Mouse (Mus musculus): Measurements from ENCODE around the gene Gys1. TPM values are rescaled to one million over a fixed set of nuclear protein-coding genes. Genes with fewer than 3 reads are reported as not detected.

Gys1 gene
- polyA plus RNA-seq, 1 experiment from 2014 or later = 39.6 TPM

DNA sequence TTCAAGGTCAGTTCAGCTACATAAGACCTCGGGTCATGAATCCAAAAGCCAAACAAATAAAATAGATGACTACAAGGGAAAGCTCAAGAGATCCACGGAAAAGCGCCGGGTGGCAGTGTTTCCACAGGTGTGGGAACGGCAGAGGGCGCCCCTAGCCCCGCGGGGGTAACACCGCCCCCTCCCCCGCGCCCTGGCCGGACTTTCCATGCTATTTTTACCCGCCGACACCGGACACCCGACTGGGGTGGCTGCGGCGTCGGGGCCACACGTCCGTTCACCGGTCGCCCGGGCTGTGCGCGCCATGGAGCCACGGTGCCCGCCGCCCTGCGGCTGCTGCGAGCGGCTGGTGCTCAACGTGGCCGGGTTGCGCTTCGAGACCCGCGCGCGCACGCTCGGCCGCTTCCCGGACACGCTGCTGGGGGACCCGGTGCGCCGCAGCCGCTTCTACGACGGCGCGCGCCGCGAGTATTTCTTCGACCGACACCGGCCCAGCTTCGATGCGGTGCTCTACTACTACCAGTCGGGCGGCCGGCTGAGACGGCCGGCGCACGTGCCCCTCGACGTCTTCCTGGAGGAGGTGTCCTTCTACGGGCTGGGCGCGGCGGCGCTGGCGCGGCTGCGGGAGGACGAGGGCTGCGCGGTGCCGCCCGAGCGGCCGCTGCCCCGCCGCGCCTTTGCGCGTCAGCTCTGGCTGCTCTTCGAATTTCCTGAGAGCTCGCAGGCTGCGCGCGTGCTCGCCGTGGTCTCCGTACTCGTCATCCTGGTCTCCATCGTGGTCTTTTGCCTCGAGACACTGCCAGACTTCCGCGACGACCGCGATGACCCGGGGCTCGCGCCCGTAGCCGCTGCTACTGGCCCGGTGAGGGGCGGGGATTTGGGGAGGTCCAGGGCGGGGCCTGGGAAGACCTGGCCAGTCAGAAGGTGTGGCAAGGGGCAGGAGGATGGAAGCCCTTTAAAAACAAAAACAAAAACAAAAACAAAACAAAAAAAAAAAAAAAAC is 28.2 kb upstream of the Gys1 start:
- H3K9me3 ChIP-seq = no peaks in the 10 kb centered on the region
- WGBS = 2% methylated on average over 107 of the region's 114 CpGs
- peak overlapping the region; percentile 65 for H3K9ac ChIP-seq
- H3K36me3 ChIP-seq = no peaks in the 10 kb centered on the region
- H3K4me2 ChIP-seq = peak overlapping the region; percentile 74
- no peak for ATAC-seq (ENCODE audit: insufficient number of reproducible peaks, insufficient read depth, low FRiP score, low TSS enrichment, low read depth)
- peak overlapping the region; percentile 47 for H3K4me3 ChIP-seq
- H3K4me1 ChIP-seq = peaks cover 16% of the 10 kb centered on the region
- peaks cover 67% of the 10 kb centered on the region for H3K27me3 ChIP-seq
- no peak overlapping the region for H3K27ac ChIP-seq

GRCm38 (mm10) chr7:45407836-45408235 is 26.8 kb upstream of the Gys1 start:
- WGBS = 78% methylated on average over 10 of the region's 10 CpGs
- Histone ChIP-seq H3K4me1 (peaks cover 16% of the 10 kb centered on the region), H3K4me3 (0 out of 2 replicates have a peak overlapping the region, but pooled peaks have one; percentile 47), H3K27ac (no peak overlapping the region), H3K4me2 (no peak overlapping the region), H3K9ac (no peak overlapping the region), H3K27me3 (peaks cover 79% of the 10 kb centered on the region), H3K9me3 (no peaks in the 10 kb centered on the region), H3K36me3 (no peaks in the 10 kb centered on the region)
- ATAC-seq (ENCODE audit: insufficient number of reproducible peaks, insufficient read depth, low FRiP score, low TSS enrichment, low read depth) = no peak

DNA sequence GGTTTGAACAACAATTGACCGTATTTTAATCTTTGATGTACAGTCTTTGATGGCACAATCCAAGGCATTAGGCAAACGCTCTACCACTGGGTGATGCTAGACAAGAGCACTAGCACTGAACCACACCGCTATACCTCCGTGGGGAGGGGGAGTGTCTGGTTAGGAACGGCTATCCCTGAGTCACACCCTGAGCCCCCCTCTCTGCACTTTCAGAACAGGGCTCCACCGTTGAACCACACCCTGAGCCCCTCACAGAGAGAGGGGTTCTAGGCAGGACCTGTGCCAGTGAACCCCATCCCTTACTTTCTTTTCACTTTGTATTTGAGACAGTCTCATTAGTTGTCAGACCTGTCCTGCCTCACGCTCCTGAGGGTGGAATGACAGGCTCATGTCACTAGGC is 26.3 kb upstream of the Gys1 start:
- WGBS = 66% methylated on average over 7 of the region's 7 CpGs
- Histone ChIP-seq H3K9me3 (no peaks in the 10 kb centered on the region), H3K4me1 (peaks cover 21% of the 10 kb centered on the region), H3K4me3 (no peak overlapping the region), H3K27ac (no peak overlapping the region), H3K27me3 (peaks cover 84% of the 10 kb centered on the region), H3K36me3 (no peaks in the 10 kb centered on the region), H3K4me2 (no peak overlapping the region), H3K9ac (no peak overlapping the region)
- no peak for ATAC-seq (ENCODE audit: insufficient number of reproducible peaks, insufficient read depth, low FRiP score, low TSS enrichment, low read depth)

GRCm38 (mm10) chr7:45408949-45409348 is 25.7 kb upstream of the Gys1 start:
- H3K36me3 ChIP-seq = no peaks in the 10 kb centered on the region
- no peak overlapping the region for H3K27ac ChIP-seq
- H3K4me3 ChIP-seq = no peak overlapping the region
- H3K9ac ChIP-seq = no peak overlapping the region
- 90% methylated on average over 17 of the region's 17 CpGs for WGBS
- H3K4me1 ChIP-seq = peaks cover 25% of the 10 kb centered on the region
- peaks cover 90% of the 10 kb centered on the region for H3K27me3 ChIP-seq
- no peaks in the 10 kb centered on the region for H3K9me3 ChIP-seq
- ATAC-seq (ENCODE audit: insufficient number of reproducible peaks, insufficient read depth, low FRiP score, low TSS enrichment, low read depth) = no peak
- H3K4me2 ChIP-seq = no peak overlapping the region

DNA sequence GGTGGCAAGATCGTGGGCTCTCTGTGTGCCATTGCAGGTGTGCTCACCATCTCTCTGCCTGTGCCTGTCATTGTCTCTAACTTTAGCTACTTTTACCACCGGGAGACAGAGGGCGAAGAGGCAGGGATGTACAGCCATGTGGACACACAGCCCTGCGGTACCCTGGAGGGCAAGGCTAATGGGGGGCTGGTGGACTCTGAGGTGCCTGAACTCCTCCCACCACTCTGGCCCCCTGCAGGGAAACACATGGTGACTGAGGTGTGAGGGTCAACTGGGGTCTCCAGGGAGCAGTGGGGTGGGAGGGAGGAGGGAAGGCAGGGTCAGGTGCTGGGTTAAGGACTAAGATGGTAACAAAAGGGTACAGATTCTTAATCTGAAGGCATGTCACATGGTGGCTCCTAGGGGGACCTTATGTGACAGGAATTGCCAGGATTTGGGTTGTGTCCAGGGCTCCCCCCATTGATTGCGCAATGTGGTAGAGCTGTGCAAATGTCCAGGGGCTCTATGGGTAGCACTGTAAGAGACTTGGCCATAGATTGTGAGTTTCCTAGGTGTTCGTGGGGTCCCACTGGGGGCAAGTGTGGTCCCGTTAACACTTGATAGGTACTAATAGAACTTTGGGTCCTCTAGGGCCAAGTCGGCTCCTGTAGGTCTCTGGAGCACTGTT is 25.0 kb upstream of the Gys1 start:
- no peaks in the 10 kb centered on the region for H3K9me3 ChIP-seq
- no peak overlapping the region for H3K9ac ChIP-seq
- WGBS = 87% methylated on average over 8 of the region's 8 CpGs
- H3K4me3 ChIP-seq = no peak overlapping the region
- no peak for ATAC-seq (ENCODE audit: insufficient number of reproducible peaks, insufficient read depth, low FRiP score, low TSS enrichment, low read depth)
- peaks cover 29% of the 10 kb centered on the region for H3K4me1 ChIP-seq
- H3K27ac ChIP-seq = no peak overlapping the region
- H3K27me3 ChIP-seq = peaks cover 96% of the 10 kb centered on the region
- no peak overlapping the region for H3K4me2 ChIP-seq
- no peaks in the 10 kb centered on the region for H3K36me3 ChIP-seq

DNA sequence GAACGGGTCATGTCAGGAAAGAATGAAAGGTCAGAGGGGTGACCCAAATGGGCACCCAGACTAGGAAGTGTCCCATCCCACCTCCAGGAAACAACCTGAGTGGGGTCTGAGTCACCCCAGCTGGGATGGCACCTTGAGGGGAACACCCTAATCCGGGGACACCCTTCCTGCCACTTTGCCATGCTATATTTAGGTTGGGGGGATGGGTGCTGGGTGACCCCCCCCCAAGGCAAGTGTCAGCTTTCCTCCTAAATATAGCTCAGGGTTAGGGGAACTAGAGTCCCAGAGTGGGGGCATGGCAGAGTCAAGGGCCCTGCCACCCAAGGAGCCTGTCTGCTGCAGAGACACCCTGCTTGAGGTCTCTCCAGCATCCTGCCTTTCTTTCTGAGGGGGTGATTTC is 22.2 kb upstream of the Gys1 start:
- 73% methylated on average over 2 of the region's 2 CpGs for WGBS
- Histone ChIP-seq H3K27me3 (peaks cover 96% of the 10 kb centered on the region), H3K36me3 (no peaks in the 10 kb centered on the region), H3K27ac (no peak overlapping the region), H3K4me3 (no peak overlapping the region), H3K9ac (no peak overlapping the region), H3K9me3 (no peaks in the 10 kb centered on the region), H3K4me1 (peaks cover 25% of the 10 kb centered on the region), H3K4me2 (no peak overlapping the region)
- no peak for ATAC-seq (ENCODE audit: insufficient number of reproducible peaks, insufficient read depth, low FRiP score, low TSS enrichment, low read depth)

DNA sequence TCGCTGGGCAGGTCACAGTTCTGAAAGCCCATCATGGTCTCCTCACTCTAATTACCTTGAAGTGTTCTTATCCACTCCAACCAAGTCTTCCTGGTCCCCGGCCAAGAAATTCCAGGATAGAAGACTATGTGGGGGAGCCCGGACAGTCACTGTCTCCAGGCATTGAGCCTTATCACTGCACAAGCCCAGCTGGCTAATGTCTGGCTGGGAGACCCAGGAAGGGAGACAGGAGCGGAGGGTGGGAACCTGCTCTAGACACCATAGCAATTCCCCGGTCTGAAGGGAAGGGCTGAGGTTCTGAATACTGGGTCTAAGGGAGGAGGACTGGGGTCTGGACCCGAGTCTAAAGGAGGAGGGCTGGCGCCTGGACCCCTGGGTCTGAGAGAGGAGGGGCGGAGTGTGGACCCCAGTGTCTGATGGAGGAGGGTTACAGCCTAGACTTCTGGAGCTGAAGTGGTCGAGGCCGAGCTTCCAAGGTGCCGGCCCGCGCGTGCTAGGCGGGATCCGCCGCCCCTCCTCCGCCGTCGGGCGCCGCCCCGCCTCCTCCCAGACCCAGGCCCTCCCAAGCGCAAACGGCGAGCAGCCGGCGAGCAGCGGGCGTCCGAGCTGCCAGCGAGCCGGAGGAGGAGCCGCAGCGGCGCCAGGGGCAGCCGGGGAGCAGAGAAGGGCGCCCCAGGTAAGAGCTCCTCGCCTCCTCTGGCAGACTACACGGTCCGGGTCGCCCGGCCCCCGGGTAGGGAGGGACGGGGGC is 21.4 kb upstream of the Gys1 start, which contains the start of gene Ntf5:
Ntf5 (plus strand) TSS at position 583 of the 751 bp plus-strand sequence.
- H3K9ac ChIP-seq = peak within 1 kb of the TSS; percentile 72
- no peaks in the 10 kb centered on the region for H3K9me3 ChIP-seq
- ATAC-seq (ENCODE audit: insufficient number of reproducible peaks, insufficient read depth, low FRiP score, low TSS enrichment, low read depth) = peak; percentile 28; the same call in 1 of the 2 replicates
- peak within 1 kb of the TSS; percentile 77 for H3K27ac ChIP-seq
- 3% methylated on average over 36 of the region's 45 CpGs for WGBS
- peaks cover 33% of the 10 kb centered on the region for H3K4me1 ChIP-seq
- peak within 1 kb of the TSS; percentile 56 for H3K4me3 ChIP-seq
- peaks cover 96% of the 10 kb centered on the region for H3K27me3 ChIP-seq
- H3K4me2 ChIP-seq = peak within 1 kb of the TSS; percentile 71
- H3K36me3 ChIP-seq = no peaks in the 10 kb centered on the region

DNA sequence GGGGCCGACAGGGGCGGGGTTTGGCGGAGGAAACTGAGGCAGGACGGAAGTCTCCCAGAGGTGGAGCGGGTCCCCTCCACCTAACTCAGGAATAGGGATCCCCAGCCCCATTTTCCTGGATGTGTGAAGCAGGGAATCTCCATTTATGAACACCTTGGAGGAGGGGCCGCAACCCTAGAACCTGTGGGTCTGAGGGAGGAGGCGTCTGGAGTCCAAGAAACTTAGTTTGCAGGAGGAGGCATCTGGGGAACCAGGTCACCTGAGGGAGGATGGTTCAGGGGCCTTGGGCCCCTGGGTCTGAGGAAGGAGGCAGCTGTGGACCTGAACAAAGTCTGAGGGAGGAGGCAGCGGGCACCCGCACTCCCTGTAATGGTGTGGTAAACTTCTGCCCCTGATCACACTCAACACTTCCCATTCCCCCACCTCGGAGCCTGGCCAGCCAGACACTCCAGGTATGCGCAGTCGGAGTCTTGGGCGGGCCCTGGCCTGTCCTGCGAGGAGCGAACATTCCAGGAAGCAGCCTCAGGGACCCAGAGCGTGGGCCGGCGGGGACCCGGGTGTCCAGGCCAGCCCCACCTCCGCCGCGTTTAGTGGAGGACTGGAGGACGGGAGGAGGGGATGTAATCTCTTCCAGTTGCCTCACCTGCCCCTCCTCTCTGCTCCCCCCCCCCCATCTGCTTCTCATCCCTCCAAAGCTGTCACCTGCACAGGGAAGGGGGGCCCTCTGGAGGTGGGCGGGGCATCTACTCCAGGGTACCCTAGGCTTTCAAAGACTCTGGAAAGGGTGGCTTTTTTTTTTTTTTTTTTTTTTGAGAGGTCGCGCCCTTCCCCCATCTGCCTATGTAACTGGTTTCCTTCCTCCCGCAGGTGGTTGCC is 20.5 kb upstream of the Gys1 start:
- 2% methylated on average over 26 of the region's 27 CpGs for WGBS
- peak overlapping the region; percentile 72 for H3K9ac ChIP-seq
- H3K4me2 ChIP-seq = peak overlapping the region; percentile 71
- peaks cover 37% of the 10 kb centered on the region for H3K4me1 ChIP-seq
- ATAC-seq (ENCODE audit: insufficient number of reproducible peaks, insufficient read depth, low FRiP score, low TSS enrichment, low read depth) = peak; percentile 46; the same call in 1 of the 2 replicates
- H3K4me3 ChIP-seq = peak overlapping the region; percentile 56
- H3K9me3 ChIP-seq = no peaks in the 10 kb centered on the region
- peaks cover 96% of the 10 kb centered on the region for H3K27me3 ChIP-seq
- no peaks in the 10 kb centered on the region for H3K36me3 ChIP-seq
- H3K27ac ChIP-seq = peak overlapping the region; percentile 77

- ATAC-seq (ENCODE audit: insufficient number of reproducible peaks, insufficient read depth, low FRiP score, low TSS enrichment, low read depth) = no peak
- peak overlapping the region; percentile 56; the same call in 1 of the 2 replicates for H3K4me3 ChIP-seq
- 40% methylated on average over 12 of the region's 12 CpGs for WGBS
- no peaks in the 10 kb centered on the region for H3K36me3 ChIP-seq
- H3K27ac ChIP-seq = no peak overlapping the region; the same call in 1 of the 2 replicates
- peaks cover 40% of the 10 kb centered on the region for H3K4me1 ChIP-seq
- peak overlapping the region; percentile 45 for H3K4me2 ChIP-seq
- peaks cover 92% of the 10 kb centered on the region for H3K27me3 ChIP-seq
- H3K9me3 ChIP-seq = no peaks in the 10 kb centered on the region
- H3K9ac ChIP-seq = no peak overlapping the region
Measured at GRCm38 (mm10) chr7:45414740-45415224, 19.9 kb upstream of the Gys1 start.

GRCm38 (mm10) chr7:45415636-45416035 is 19.0 kb upstream of the Gys1 start:
- WGBS = 12% methylated on average over 37 of the region's 37 CpGs
- H3K4me2 ChIP-seq = peak overlapping the region; percentile 45
- H3K9me3 ChIP-seq = no peaks in the 10 kb centered on the region
- peaks cover 2% of the 10 kb centered on the region for H3K36me3 ChIP-seq
- H3K27ac ChIP-seq = no peak overlapping the region
- peaks cover 49% of the 10 kb centered on the region for H3K4me1 ChIP-seq
- peaks cover 92% of the 10 kb centered on the region for H3K27me3 ChIP-seq
- peak overlapping the region; percentile 15 for H3K4me3 ChIP-seq
- ATAC-seq (ENCODE audit: insufficient number of reproducible peaks, insufficient read depth, low FRiP score, low TSS enrichment, low read depth) = no peak
- H3K9ac ChIP-seq = 0 out of 2 replicates have a peak overlapping the region, but pooled peaks have one; percentile 12
